Mouse (Mus musculus): Measurements from ENCODE around the gene 3110082I17Rik.

The 3110082I17Rik gene

DNA sequence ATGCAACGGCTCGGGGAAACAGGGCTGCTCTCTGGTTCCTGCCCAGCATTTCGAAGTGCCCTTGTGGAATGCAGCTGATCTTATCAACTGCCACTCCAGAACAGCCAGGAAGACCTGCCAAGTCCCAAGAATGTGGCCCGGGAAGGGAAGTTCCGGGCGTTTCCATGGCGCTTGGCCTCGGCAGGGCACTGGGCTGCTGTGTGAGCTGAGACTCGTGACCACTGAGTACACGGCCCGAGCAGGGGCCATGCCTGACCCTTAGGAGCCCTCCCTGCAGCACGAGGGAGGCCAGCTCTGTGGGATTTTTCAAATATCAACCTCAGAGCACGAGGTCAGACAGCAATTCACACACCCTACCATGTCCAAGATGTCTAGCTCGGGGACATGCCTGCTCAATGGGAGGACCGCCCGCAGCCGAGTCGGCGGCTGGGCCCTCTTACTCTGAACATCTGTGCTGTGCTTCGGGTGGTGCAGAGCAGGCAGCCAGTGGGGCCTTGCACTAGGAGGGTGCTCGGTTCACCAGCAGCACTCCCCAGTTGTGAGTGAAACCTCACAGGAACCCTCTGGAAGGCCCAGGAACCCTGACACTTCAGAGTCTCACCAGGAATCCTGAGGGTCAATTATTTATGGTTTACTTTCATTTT lies 81.2 kb downstream of the 3110082I17Rik start:
- 51% methylated on average over 21 of the region's 21 CpGs for WGBS

GRCm38 (mm10) chr5:139378271-139378556 lies 82.1 kb downstream of the 3110082I17Rik start:
- 85% methylated on average over 7 of the region's 7 CpGs for WGBS

DNA sequence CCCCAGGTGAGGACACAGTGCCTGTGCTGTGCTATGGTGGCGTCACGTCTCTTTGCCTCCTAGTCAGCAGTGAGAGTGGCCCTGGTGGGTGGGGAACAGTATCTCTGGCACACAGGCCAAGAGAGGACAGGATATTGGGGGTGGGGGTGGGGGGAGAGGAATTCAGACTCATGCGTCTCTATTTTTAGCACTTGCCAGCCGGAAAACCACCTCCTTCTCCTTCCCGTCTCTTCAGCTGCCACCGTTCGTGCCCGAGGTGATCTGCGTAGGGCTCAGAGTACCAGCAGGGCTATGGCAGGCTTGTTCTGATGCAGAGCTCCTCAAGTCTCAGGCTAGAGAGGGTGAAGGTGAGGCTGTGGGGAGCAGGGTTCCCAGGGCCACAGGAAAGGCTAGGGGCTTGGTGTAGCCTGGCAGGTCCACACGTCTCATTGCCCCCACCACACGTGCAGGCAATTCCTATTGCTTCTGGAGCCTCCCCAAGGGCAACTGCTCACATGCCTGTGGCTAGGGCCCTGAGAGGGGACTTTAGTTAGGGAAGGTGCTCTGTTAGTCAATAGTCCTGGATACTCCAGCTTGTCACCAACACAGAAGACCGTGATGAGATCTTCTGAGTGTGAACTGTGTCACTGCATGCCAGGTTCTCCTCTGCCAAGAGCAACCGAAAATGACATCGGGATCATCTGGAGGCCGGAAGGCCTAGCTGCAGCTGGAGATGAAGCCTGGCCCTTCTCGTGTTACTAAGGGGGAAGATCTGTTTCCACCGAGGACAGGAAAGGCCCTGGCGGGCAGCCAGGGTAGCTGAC lies 82.7 kb downstream of the 3110082I17Rik start, which contains the start of gene Gpr146:
Gpr146 (plus strand) TSS at position 230 of the 803 bp plus-strand sequence.
- 47% methylated on average over 18 of the region's 18 CpGs for WGBS

DNA sequence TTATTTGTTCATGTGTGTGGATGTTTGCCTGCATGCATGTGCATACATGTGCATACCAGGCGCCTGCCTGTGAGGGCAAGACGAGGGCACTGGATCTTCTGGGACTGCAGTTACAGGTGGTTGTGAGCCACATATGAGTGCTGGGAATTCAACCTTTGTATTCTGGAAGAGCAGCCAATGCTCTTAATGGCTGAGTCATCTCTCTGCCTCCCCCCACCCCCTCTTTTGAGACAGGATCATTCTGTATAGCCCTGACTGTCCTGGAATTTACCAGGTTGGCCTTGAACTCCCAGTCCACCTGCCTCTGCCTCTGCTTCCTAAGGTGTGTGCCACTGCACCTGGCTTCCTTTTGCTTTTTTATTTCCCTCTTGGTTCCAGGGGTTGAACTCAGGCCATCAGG lies 85.5 kb downstream of the 3110082I17Rik start:
- 90% methylated on average over 2 of the region's 2 CpGs for WGBS

- 83% methylated on average over 6 of the region's 6 CpGs for WGBS
Measured at GRCm38 (mm10) chr5:139373889-139374444, 86.4 kb downstream of the 3110082I17Rik start.

DNA sequence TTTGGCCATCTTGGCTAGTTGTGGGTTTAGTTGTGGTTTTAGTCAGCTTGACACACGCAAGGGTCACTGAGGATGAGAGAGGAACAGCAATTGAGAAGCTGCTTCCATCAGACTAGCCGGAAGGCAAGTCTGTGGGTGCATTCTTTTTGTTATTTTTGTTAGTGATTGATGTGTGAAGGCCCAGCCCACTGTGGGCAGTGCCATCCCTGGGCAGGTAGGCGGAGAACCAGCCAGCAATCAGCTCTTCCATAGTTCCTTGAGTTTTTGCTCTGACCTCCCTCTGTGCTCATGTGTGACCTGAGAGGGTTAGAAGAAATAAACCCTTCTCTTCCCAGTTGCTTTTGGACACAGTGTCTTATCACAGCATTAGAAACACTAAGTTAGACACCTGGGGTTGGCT lies 87.2 kb downstream of the 3110082I17Rik start:
- WGBS: 72% methylated on average over 3 of the region's 3 CpGs

DNA sequence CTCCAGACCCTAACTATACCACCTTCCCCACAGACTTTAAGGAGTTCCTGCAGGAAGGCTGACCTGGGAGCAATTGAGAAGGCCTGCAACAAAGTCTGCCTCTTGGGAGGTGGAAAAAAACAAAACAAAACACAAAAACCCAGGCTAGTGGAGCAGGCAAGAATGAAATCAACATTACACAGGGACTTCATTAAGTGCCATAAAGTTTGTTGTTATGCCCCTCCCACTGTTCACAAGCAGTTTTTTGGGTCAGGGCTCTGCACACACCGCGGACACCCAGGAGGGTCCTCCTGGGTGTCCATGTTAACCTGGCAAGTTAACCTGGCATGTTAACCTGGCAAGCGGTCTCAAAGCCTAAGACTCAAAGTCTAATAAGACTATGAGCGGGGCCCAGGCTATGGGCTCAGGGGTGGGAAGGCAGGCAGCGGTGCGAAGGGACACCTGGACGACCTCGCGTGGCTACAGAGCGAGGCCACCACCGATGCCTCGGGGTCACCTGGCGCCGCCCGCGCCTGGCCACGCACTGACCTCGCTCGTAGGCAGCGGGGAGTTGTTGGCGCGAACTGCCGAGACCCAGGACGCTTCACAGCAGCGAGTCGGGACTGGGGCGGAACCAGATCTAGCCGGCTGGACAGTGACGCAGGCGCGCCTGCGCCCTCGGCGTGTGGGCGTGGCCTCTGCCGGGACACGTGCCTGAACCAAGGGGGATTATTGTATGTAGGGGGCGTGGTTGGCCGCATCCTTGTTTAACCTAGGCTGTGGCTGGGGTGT lies 88.5 kb downstream of the 3110082I17Rik start:
- WGBS: under 1% methylated on average over 39 of the region's 39 CpGs

GRCm38 (mm10) chr5:139371118-139371517 lies 89.2 kb downstream of the 3110082I17Rik start:
- 54% methylated on average over 5 of the region's 5 CpGs for WGBS

GRCm38 (mm10) chr5:139370336-139370735 lies 90.0 kb downstream of the 3110082I17Rik start:
- WGBS: 87% methylated on average over 6 of the region's 6 CpGs

DNA sequence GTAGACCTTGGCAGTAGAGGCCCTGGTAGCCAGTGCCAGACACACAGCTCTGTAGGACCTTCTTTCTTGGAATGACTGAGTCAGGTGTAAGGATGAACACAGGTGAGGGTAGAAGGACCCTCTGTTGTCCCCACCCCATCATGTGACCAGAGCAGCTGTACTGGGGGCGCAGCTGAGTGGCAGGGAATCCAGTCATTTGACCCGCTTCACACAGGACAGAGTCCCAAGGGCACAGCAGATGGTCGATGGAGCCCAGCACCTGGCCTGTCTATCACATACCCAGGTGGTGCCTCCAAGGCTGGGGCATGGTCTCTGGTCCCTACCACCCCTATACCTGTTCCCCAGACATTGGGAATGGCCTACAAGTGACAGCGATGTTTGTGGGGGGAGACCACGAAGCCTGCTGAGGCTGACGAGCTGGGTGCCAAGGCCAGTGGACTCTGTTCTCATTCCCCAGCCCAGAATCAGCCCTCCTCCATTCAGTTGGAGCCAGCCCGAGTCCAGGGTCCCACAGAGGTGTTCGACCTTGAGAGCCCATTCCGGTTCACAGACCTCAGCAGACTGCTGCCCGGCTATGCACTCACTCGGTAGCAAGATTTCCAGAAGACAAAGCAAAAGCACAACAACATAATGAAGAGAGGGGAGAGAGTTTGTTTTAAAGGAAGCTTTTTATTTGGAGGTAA lies 91.5 kb downstream of the 3110082I17Rik start:
- WGBS: 86% methylated on average over 11 of the region's 11 CpGs

DNA sequence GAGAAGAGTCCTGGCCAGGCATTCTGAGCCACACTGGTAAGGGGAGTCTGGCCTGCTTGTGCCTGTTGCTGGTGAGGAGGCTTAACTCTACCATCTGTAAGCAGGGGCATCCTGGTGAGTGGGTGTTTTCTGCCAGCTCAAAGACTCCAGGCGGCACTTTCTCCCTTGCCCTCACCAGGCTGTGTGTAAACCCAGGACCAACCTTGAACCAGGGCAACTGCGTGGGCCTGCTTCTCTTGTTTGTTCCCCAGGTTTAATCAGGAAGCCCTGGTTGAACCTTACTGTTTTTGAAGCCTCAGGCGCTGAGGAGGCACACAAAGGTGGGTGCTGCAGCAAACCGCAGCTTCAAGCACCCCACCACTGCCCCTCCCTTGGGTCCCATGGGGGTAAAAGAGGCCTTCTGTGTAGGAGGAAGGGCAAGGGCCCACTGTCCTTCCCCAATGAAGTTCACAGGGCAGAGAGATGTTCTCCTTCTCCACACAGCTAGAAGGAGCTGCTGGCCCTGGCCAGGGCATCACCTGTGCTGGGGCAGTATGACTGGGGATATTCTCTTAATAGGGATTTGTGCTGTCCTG lies 92.4 kb downstream of the 3110082I17Rik start:
- 68% methylated on average over 4 of the region's 4 CpGs for WGBS

DNA sequence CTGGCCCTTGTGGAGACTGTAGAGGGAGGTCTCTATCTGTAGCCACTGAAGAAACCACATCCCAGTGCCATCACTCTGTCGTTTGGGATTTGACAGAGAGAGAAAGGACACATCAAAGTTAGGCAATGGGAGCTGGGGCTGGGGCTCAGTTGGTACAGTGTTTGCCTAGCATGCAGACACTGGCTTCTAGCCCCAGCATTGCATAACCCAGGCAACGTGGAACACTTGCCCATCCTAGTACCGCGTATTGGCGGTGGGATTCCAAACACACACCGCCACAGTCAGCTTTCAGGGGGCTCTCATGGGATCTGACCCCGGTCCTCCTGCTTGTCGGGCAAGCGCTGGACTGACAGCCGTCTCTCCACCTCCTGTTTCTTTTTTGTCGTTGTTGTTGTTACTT lies 93.8 kb downstream of the 3110082I17Rik start:
- WGBS: 68% methylated on average over 11 of the region's 11 CpGs

- WGBS: 88% methylated on average over 1 of the region's 1 CpGs
Measured at GRCm38 (mm10) chr5:139365827-139366226, 94.5 kb downstream of the 3110082I17Rik start.

- WGBS: 9% methylated on average over 5 of the region's 5 CpGs
Measured at GRCm38 (mm10) chr5:139364911-139365571, 95.3 kb downstream of the 3110082I17Rik start.

DNA sequence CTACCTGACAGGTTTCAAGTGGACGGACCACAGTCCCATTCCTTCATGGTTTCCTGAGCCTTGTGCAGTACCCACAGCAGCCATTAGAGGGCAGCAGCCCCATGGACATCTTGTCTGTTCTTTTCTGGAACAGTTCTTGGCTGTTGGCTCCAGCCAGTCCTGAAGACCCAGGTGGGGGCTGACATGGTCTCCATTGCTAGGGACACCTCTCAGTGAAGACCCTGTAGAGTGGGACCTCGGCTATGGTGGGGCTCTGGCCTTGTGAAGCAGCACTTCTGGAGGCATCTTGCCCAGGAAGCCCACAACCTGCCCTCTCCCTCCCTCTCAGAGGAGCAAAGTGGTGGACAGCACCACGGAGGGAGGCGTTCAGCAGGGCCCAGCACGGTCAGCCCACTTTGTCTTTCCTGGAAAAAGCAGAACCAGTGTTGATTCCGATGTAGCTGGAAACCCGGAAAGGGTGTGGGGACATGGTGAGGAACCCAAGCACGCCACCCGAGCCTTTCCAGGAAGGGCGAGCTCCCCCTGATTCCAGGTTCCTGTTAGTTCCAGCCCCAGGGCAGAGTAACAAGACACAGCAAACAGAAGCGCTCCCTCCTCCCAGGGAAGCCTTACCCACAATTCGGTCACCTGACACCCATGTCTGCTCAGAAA lies 95.9 kb downstream of the 3110082I17Rik start:
- 22% methylated on average over 12 of the region's 12 CpGs for WGBS

- 28% methylated on average over 7 of the region's 7 CpGs for WGBS
Measured at GRCm38 (mm10) chr5:139363858-139364257, 96.5 kb downstream of the 3110082I17Rik start.

DNA sequence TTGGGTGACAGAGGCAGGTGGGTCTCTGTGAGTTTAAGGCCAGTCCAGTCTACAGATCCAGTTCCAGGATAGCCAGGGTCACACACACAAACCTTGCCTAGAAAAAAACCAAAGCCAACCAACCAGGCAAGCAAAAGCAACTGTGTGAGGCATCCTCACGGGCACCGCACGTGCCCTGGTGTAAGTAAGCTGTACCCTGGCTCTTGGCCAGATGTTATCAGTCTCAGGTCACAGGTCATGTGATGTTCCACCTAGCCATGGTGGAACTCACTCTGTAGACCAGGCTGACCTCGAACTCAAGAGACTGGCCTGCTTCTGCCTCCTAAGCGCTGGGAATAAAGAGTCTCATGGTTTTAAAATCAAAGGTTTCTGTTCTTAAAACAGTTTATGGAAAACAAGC lies 101.1 kb downstream of the 3110082I17Rik start:
- WGBS: 92% methylated on average over 5 of the region's 5 CpGs

DNA sequence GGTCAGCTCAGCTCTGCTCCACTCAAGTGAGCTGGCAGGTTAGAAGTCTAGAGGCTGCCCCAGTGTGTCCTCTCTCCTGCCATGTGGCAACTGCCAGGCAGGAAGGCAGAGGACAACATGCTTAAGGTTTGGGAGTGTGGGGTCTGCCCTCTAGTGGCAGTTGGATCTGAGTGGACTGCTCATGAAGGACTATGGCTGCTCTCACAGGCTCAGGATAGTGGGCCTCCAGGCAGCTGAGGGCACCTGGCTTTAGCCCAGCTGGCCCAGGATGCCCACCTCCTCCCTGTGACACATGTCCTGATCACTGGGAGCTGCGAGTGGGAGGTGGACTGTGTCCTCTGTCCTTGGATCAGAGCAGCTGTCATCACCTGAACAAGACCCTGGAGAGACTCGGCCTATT lies 101.7 kb downstream of the 3110082I17Rik start:
- WGBS: 87% methylated on average over 2 of the region's 2 CpGs

DNA sequence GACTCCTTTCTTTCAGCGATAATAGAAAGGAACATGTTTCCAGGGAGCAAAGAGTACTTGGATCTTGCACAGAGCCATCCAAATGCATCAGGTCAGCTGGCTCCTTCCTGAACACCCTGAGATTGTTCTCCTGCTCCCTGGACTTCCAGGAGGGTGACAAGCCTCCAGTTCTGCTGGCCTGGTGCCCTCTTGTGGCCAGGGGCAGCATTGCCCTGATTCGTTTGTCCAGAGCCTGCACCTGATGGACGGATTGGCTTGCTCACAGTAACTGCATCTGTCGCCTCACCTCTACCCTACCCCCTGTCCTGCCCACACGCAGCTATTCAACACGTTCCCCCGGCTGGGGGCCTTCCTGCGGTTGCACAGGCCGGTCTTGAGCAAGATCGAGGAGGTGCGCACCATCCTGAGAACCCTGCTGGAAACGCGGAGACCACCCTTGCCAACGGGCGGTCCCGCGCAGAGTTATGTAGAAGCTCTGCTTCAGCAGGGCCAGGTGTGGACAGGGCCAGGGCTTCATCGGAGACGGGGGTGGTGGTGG lies 105.0 kb downstream of the 3110082I17Rik start:
- 33% methylated on average over 19 of the region's 19 CpGs for WGBS

DNA sequence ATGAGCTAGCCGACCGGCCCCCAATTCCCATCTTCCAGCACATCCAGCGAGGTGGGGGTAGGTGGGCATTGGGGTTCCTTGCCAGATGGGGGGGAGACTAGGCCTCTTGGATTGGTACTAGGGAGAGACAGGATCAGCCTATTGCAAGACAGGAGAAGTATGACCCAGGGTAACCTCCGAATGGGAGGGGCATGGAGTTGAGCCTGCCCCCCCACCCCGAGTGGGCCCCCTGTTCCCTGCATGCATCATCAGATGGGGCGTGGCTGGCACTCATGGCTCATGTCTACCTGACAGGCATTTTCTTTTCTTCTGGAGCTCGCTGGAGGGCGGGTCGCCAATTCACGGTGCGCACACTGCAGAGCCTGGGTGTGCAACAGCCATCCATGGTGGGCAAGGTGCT lies 106.4 kb downstream of the 3110082I17Rik start:
- WGBS: 86% methylated on average over 11 of the region's 11 CpGs
